Mouse (Mus musculus) intestine, embryonic 14.5 days (tissue): ENCODE results near the gene Gm49354. TPM values are rescaled to one million over a fixed set of nuclear protein-coding genes. Genes with fewer than 3 reads are reported as not detected.
"Not testable (repeated sequence)": the region's sequence is repeated elsewhere in the genome, so short reads cannot be mapped to it uniquely, and the experiment has no call there.

Experiments
- ATAC-seq: fragments of 200-750 bp; cut with Nextera tagmentation; replicated peaks from 2 replicates; pipeline ENCODE4 v1.8.0; 2017; ENCODE audit warnings: low read depth, moderate number of reproducible peaks, moderate TSS enrichment, moderate library complexity; ENCODE audit not compliant: low FRiP score, low TSS enrichment
- DNase-seq: peaks from one replicate; pipeline ENCODE4 v3.0.0-alpha.2; 2018; ENCODE audit warnings: low spot score
- H3K27ac ChIP-seq: fragments of 300-500 bp; sonication (generic); 2 replicates; pipeline ENCODE4 v1.5.1; 2014; ENCODE audit warnings: low read depth, mild to moderate bottlenecking, control low read depth
- H3K27me3 ChIP-seq: fragments of 300-500 bp; sonication (generic); replicated peaks from 2 replicates; pipeline ENCODE4 v1.6.1; 2014; ENCODE audit warnings: low read length, control low read depth; ENCODE audit not compliant: control insufficient read depth, insufficient read depth
- H3K36me3 ChIP-seq: fragments of 300-500 bp; sonication (generic); 2 replicates; pipeline ENCODE4 v1.6.1; 2014; ENCODE audit warnings: low read length, control low read depth; ENCODE audit not compliant: control insufficient read depth, insufficient read depth
- H3K4me1 ChIP-seq: fragments of 300-500 bp; sonication (generic); replicated peaks from 2 replicates; pipeline ENCODE4 v1.6.1; 2014; ENCODE audit warnings: low read length, control low read depth, mixed read lengths; ENCODE audit not compliant: control insufficient read depth, insufficient read depth
- H3K4me2 ChIP-seq: fragments of 300-500 bp; sonication (generic); 2 replicates; pipeline ENCODE4 v1.6.1; 2014; ENCODE audit warnings: low read length
- H3K4me3 ChIP-seq: fragments of 300-500 bp; sonication (generic); 2 replicates; pipeline ENCODE4 v1.5.1; 2014; ENCODE audit warnings: low read depth, low read length, control low read depth, mixed read lengths
- H3K9ac ChIP-seq: fragments of 300-500 bp; sonication (generic); 2 replicates; pipeline ENCODE4 v1.6.1; 2014; ENCODE audit warnings: mild to moderate bottlenecking, low read length
- H3K9me3 ChIP-seq: fragments of 300-500 bp; sonication (generic); 2 replicates; pipeline ENCODE4 v1.6.1; 2016; ENCODE audit warnings: low read length, control low read depth; ENCODE audit not compliant: control insufficient read depth
- WGBS: fragments of 180-500 bp; shearing (Covaris S2); extraction: QIAGEN DNeasy Blood & Tissue Kit; methylation state at CpG from one replicate; pipeline ENCODE4 v1.1.7; 2014; 5-methylcytosine and 5-hydroxymethylcytosine counted together
- polyA plus RNA-seq: library from polyadenylated mRNA; unstranded; fragments of >200 nt; fragmentation: Nextera tagmentation; extraction: Ambion mirVana; gene quantifications from 2 replicates; pipeline ENCODE4 v1.2.1, GENCODE M21; 2014

Gm49354 gene
- polyA plus RNA-seq, 1 experiment from 2014 or later, result not detected

GRCm38 (mm10) chr13:59713710-59714109 lies 68.3 kb downstream of the Gm49354 start:
- Histone ChIP-seq H3K27me3 (no peaks in the 10 kb centered on the region), H3K9ac (no peak overlapping the region), H3K4me1 (no peaks in the 10 kb centered on the region), H3K4me3 (no peak overlapping the region), H3K4me2 (no peak overlapping the region), H3K9me3 (no peaks in the 10 kb centered on the region), H3K27ac (no peak overlapping the region), H3K36me3 (no peaks in the 10 kb centered on the region)
- 37% methylated on average over 3 of the region's 3 CpGs for WGBS
- DNase-seq (no peak), ATAC-seq (no peak)

- not testable (repeated sequence) for ATAC-seq, H3K9me3 ChIP-seq, DNase-seq, H3K27me3 ChIP-seq, H3K36me3 ChIP-seq, H3K4me3 ChIP-seq, H3K4me1 ChIP-seq, H3K4me2 ChIP-seq, H3K27ac ChIP-seq, H3K9ac ChIP-seq
- 59% methylated on average over 3 of the region's 3 CpGs for WGBS
Observed at GRCm38 (mm10) chr13:59711984-59712383, 70.1 kb downstream of the Gm49354 start, which contains the start of gene Spata31d1b. Spata31d1b (plus strand) TSS chr13:59712284.

GRCm38 (mm10) chr13:59710230-59710629 lies 71.8 kb downstream of the Gm49354 start, which contains the start of gene Spata31d1a:
Spata31d1a (minus strand) TSS chr13:59710330.
- Histone ChIP-seq H3K9ac (no peak within 1 kb of the TSS), H3K36me3 (no peaks in the 10 kb centered on the region), H3K27ac (no peak within 1 kb of the TSS), H3K9me3 (no peaks in the 10 kb centered on the region), H3K4me2 (no peak within 1 kb of the TSS), H3K27me3 (no peaks in the 10 kb centered on the region), H3K4me1 (no peaks in the 10 kb centered on the region), H3K4me3 (no peak within 1 kb of the TSS)
- WGBS, result 88% methylated on average over 15 of the region's 15 CpGs
- no peak for DNase-seq
- no peak for ATAC-seq

Other genes with a start within 250 kb of the Gm49354 start
- 22.5 and 26.7 TPM in 2 replicates for gene Agtpbp1, start 197.0 kb downstream of the Gm49354 start, polyA plus RNA-seq
- gene Naa35, start 197.0 kb downstream of the Gm49354 start, polyA plus RNA-seq, result 79.6 and 83.3 TPM in 2 replicates
- 86.5 and 88.7 TPM in 2 replicates for gene Golm1, start 106.4 kb downstream of the Gm49354 start, polyA plus RNA-seq
- gene 4921517D22Rik, start 88.1 kb downstream of the Gm49354 start, polyA plus RNA-seq, result not detected in 2 replicates
- 0.07 TPM in 1 of 2 replicates, not detected in the other for gene Spata31d1a, start 71.9 kb downstream of the Gm49354 start, polyA plus RNA-seq
- not detected in 2 replicates for gene Spata31d1b, start 70.0 kb downstream of the Gm49354 start, polyA plus RNA-seq
- not detected in 2 replicates for gene Spata31d1d, start 50.5 kb downstream of the Gm49354 start, polyA plus RNA-seq
- not detected in 2 replicates for gene 1700014D04Rik, start 35.5 kb downstream of the Gm49354 start, polyA plus RNA-seq
- gene Isca1, start 12.4 kb downstream of the Gm49354 start, polyA plus RNA-seq, result 111 and 115 TPM in 2 replicates
- gene Tut7, start 40.9 kb upstream of the Gm49354 start, polyA plus RNA-seq, result 40.8 and 43.6 TPM in 2 replicates